Mouse (Mus musculus): Measurements from ENCODE around the gene Ikbip.

DNA sequence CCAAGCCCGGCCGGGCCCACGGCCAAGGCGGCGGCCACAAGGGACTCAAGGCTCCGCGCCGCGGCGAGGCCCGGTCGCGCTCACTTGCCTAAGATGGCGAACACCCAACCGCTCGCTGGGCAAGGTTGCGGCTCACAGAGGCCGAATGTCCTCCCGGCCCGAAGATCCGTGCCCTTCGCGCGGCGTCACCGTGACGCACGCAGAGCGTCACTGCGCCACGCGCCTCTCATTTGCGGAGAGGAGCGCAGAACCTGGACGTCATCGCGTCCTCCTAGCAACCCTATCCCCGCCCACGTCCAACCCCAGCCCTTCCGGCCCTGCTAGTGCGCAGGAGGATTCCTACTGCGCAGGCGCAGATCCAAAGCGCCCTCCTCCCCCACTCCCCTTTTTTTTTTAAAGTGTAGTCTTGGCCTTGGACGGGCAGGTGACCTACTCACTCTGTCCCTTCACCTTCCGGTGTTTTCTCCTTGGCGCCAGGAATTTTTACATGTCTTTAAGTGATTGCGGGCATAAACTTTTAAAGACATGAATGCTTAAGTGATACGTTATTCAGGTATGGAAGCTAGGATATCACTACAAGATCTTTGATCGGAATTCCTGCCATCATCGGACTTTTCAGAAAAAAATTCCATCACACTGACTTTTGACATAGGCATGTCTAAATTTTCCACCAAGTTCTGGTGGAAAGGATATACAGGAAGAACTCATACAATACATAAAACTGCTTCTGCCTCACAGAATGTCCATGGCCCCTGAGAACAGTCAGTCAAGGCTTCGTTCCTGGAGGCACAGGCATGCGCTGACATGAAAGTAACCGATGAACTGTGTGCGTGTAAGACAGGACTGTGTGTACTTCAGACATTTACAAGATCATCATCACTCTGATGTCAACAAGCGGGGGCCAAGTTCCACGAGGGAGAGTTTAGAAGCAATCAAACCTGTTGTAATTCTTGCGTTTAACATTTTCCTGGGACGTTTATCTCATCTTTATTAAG lies 41.4 kb downstream of the Ikbip start, which contains the start of gene Slc25a3:
- TF ChIP-seq CTCF (IDR thresholded peaks at IDR 0.05; ENCODE audit: low read depth, low read length) (no peak), GATA1 (IDR thresholded peaks at IDR 0.05; ENCODE audit: borderline replicate concordance, low read length) (no peak), GATA2 (IDR thresholded peaks at IDR 0.05; ENCODE audit: borderline replicate concordance, low read depth, low read length) (no peak)
